Mouse (Mus musculus) lung, embryonic 16.5 days (tissue): ENCODE measurements around the gene Natd1. TPM values are rescaled to one million over a fixed set of nuclear protein-coding genes. Genes with fewer than 3 reads are reported as not detected.
"Not testable (repeated sequence)": the region's sequence is repeated elsewhere in the genome, so short reads cannot be mapped to it uniquely, and the experiment has no call there.

Experiments
- ATAC-seq: fragments of 200-750 bp; cut with Nextera tagmentation; 2 replicates; pipeline ENCODE4 v1.8.0; 2017; ENCODE audit warnings: low read depth, mild to moderate bottlenecking, moderate library complexity
- H3K27ac ChIP-seq: fragments of 300-500 bp; sonication (generic); 2 replicates; pipeline ENCODE4 v1.5.1; 2014; ENCODE audit warnings: mild to moderate bottlenecking, control low read depth, low read length
- H3K27me3 ChIP-seq: fragments of 300-500 bp; sonication (generic); 2 replicates; pipeline ENCODE4 v1.6.1; 2014; ENCODE audit warnings: low read depth, low read length, mixed read lengths; ENCODE audit not compliant: control insufficient read depth, insufficient read depth
- H3K36me3 ChIP-seq: fragments of 300-500 bp; sonication (generic); 2 replicates; pipeline ENCODE4 v1.6.1; 2014; ENCODE audit warnings: low read length; ENCODE audit not compliant: control insufficient read depth, insufficient read depth
- H3K4me1 ChIP-seq: fragments of 300-500 bp; sonication (generic); replicated peaks from 2 replicates; pipeline ENCODE4 v1.6.1; 2014; ENCODE audit warnings: low read length, mixed read lengths; ENCODE audit not compliant: control insufficient read depth, insufficient read depth
- H3K4me2 ChIP-seq: fragments of 300-500 bp; sonication (generic); 2 replicates; pipeline ENCODE4 v1.6.1; 2014; ENCODE audit warnings: low read depth, low read length, control low read depth
- H3K4me3 ChIP-seq: fragments of 300-500 bp; sonication (generic); 2 replicates; pipeline ENCODE4 v1.5.1; 2014; ENCODE audit warnings: mild to moderate bottlenecking, low read length, control low read depth
- H3K9ac ChIP-seq: fragments of 300-500 bp; sonication (generic); 2 replicates; pipeline ENCODE4 v1.6.1; 2014; ENCODE audit warnings: low read length, control low read depth
- H3K9me3 ChIP-seq: fragments of 300-500 bp; sonication (generic); 2 replicates; pipeline ENCODE4 v1.6.1; 2016; ENCODE audit warnings: low read length; ENCODE audit not compliant: control insufficient read depth
- WGBS: fragments of 180-500 bp; shearing (Covaris S2); extraction: QIAGEN DNeasy Blood & Tissue Kit; methylation state at CpG from one replicate; pipeline ENCODE4 v1.1.7; 2014; 5-methylcytosine and 5-hydroxymethylcytosine counted together
- polyA plus RNA-seq: library from polyadenylated mRNA; unstranded; fragments of >200 nt; fragmentation: Nextera tagmentation; extraction: Ambion mirVana; gene quantifications from 2 replicates; pipeline ENCODE4 v1.2.1, GENCODE M21; 2015

Gene Natd1
- polyA plus RNA-seq, 1 experiment from 2014 or later: 21.6 TPM

DNA sequence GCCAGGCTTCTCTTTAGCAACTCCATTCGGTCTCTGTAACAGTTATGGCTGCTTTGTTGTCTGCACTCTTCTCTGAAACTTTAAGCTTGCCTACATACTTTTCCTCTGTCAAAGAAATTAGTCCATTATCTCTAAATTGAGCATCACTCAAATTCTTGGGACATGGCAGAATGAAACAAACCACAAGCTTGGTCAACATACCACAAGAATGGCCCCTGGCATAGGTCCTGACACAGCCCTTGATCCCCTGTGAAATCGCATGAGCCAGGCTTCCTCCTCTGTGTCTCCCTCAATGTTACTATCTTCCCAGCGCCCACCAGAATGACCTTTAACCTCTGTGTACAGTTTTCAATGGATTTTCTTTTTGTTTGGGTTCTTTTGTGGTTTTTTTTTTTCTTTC is 32.2 kb downstream of the Natd1 start:
- Histone ChIP-seq H3K9ac (no peak overlapping the region), H3K27me3 (no peaks in the 10 kb centered on the region), H3K9me3 (no peaks in the 10 kb centered on the region), H3K4me3 (no peak overlapping the region), H3K4me1 (peaks cover 7% of the 10 kb centered on the region), H3K27ac (no peak overlapping the region), H3K4me2 (no peak overlapping the region), H3K36me3 (no peaks in the 10 kb centered on the region)
- ATAC-seq: no peak
- WGBS: 66% methylated on average over 3 of the region's 3 CpGs

DNA sequence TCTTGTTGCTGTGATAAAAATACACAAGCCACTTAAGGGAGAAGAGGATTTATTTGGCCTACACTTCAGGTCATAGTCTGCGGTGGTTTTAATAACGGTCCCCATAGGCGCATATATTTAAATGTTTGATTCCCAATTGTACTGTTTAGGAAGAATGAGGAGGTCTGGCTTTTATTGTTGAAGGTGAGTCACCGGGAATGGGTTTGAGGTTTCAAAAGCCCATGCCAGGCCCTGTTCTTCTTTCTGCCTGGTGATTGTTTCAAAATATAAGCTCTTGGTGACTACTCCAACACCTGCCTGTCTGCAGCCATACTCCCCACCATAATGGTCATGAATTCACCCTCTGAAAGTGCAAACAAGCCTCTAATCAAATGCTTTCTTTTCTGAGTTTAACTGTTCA is 34.0 kb downstream of the Natd1 start:
- ATAC-seq: no peak
- WGBS: 94% methylated on average over 4 of the region's 4 CpGs
- Histone ChIP-seq H3K9ac (no peak overlapping the region), H3K9me3 (no peaks in the 10 kb centered on the region), H3K4me2 (no peak overlapping the region), H3K27ac (no peak overlapping the region), H3K27me3 (no peaks in the 10 kb centered on the region), H3K4me1 (peaks cover 25% of the 10 kb centered on the region), H3K36me3 (no peaks in the 10 kb centered on the region), H3K4me3 (no peak overlapping the region)

DNA sequence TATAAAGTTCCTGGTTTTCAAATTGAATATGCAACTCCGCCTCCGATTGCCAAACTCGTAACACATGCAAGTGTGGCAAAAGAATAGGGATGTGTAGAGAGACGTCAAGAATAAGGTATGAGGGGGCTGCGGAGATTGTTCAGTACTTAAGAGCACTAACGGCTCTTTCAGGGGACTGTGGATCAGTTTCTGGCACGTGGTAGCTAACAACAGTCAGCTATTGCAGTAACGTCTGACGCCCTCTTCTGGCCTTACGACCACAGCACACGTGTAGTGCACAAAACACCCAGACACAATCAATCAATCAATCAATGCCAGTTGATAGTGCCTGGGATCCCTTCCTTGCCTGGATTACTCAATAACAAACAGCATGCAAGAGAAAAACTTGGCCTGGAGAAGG is 35.1 kb downstream of the Natd1 start:
- Histone ChIP-seq H3K4me3 (peak overlapping the region; percentile 93), H3K9ac (peak overlapping the region; percentile 89), H3K4me2 (peak overlapping the region; percentile 69), H3K4me1 (peaks cover 32% of the 10 kb centered on the region), H3K27me3 (no peaks in the 10 kb centered on the region), H3K36me3 (no peaks in the 10 kb centered on the region), H3K9me3 (no peaks in the 10 kb centered on the region), H3K27ac (peak overlapping the region; percentile 97)
- no peak for ATAC-seq
- 1% methylated on average over 11 of the region's 11 CpGs for WGBS

DNA sequence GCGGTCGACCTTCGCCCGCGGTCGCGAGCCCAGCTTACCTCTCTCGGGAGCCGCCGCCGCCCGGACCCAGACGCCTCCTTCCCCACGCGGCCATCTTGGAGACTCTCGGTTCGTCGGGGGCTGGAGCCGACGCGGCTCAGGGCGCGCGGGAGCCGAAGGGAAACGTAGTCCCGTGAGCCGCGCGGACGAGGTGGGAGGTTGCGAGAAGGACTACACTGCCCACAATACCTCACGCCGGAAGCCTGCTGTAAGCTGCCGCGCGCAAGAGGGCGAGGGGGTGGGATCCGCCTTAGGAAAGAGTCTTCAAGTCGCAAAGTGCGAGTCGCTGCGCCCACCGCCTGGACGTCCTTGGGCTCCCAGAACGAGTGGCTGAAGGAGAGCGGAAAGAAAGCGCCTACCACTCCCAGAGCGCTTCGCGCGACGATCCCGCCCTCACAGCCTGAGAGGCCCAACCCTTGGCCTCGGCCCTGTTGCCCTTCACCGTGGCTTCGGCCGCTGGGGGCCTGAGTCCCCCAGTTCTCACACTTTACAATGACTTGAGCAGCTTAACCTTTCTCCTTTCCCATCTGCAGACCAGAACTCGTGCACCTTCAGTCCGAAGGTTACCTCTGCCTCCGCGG is 35.8 kb downstream of the Natd1 start, which contains the start of gene Tmem11:
TSS of gene Tmem11 (minus strand) at position 598 of the 620 bp plus-strand sequence.
- no peaks in the 10 kb centered on the region for H3K9me3 ChIP-seq
- H3K27ac ChIP-seq: peak within 1 kb of the TSS; percentile 97
- WGBS: 0% methylated on average over 62 of the region's 62 CpGs

DNA sequence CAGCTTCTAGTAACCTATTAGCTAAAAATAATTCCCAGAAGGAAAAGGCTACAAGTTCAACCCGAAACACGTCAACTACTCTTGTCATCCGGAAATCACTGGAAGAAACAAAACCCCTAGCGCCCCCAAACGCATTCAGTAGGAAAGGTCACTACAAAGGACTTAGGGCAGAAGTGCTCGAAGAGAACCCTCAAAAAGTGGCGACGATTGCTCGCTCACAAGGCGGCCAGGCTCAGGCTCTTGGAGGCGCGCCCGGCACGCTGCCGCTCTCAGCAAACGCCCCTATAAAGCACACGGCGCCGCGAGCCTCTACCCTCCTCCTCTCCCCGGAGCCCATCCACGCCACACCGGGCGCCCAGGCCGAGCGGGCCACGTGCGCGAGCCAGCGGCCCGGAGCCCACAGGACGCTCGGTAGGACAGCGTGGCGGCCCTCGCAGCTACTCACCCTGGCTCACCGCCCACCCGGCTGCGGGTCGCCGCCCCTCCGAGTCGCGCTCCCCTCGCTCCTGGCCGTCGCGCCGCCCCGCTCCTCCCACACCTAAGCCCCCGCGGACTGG is 36.4 kb downstream of the Natd1 start:
- WGBS: under 1% methylated on average over 52 of the region's 52 CpGs
- peak overlapping the region; percentile 79 for H3K4me2 ChIP-seq
- H3K27me3 ChIP-seq: no peaks in the 10 kb centered on the region
- H3K4me1 ChIP-seq: peaks cover 40% of the 10 kb centered on the region
- H3K4me3 ChIP-seq: peak overlapping the region; percentile 93
- peak overlapping the region; percentile 89 for H3K27ac ChIP-seq
- H3K9me3 ChIP-seq: no peaks in the 10 kb centered on the region
- ATAC-seq: peak; percentile 71
- H3K9ac ChIP-seq: peak overlapping the region; percentile 89
- no peaks in the 10 kb centered on the region for H3K36me3 ChIP-seq

More for the DNA sequence above, 35.8 kb downstream of the Natd1 start, which contains the start of gene Tmem11:
- Histone ChIP-seq H3K27me3 (no peaks in the 10 kb centered on the region), H3K4me3 (peak within 1 kb of the TSS; percentile 93), H3K4me1 (peaks cover 37% of the 10 kb centered on the region), H3K9ac (peak within 1 kb of the TSS; percentile 89), H3K36me3 (no peaks in the 10 kb centered on the region), H3K4me2 (peak within 1 kb of the TSS; percentile 79)
- peak; percentile 99 for ATAC-seq

DNA sequence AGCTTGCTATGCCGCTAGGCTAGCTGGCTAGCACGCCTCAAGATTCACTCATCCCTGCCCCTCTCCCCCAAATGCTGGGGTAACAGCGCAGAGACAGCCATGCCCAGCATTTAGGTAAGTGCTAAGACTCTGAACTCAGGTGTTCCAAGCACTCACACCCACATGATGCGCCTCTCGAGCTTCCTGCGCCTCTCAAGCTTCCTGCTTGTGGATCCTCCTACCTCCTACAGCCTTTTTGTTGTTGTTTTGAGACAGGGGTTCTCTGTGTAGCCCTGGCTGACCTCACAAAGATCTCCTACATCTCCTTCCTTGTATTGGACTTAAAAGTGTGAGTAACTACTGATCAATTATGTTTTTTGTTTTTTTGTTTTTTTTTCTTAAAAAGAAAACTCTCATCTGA is 41.4 kb downstream of the Natd1 start:
- WGBS: 71% methylated on average over 6 of the region's 6 CpGs
- no peak overlapping the region for H3K4me3 ChIP-seq
- H3K36me3 ChIP-seq: no peaks in the 10 kb centered on the region
- no peak for ATAC-seq
- H3K9me3 ChIP-seq: no peaks in the 10 kb centered on the region
- no peak overlapping the region for H3K9ac ChIP-seq
- H3K27ac ChIP-seq: no peak overlapping the region
- H3K27me3 ChIP-seq: no peaks in the 10 kb centered on the region
- no peak overlapping the region for H3K4me2 ChIP-seq
- H3K4me1 ChIP-seq: peaks cover 40% of the 10 kb centered on the region

DNA sequence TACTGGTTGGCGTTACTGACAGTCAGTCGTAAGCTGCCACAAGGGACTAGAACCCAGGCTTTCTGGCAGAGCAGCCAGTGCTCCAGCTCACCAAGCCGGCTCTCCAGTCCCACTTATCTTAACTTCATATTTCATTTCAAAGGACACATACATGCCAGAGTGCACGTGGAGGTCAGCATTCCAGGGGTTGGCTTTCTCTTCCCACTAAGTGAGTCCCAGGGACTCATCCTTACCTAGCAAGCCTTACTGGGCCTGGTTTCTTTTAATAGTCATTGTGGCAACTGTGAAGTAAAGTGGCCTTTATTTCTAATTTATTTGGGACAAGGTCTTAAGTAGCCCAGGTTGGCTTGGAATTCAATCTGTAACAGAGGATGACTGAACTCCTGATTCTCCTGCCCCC is 43.1 kb downstream of the Natd1 start:
- Histone ChIP-seq H3K4me2 (no peak overlapping the region), H3K9me3 (no peaks in the 10 kb centered on the region), H3K27me3 (no peaks in the 10 kb centered on the region), H3K4me1 (peaks cover 28% of the 10 kb centered on the region), H3K4me3 (no peak overlapping the region), H3K9ac (no peak overlapping the region), H3K27ac (no peak overlapping the region), H3K36me3 (no peaks in the 10 kb centered on the region)
- no peak for ATAC-seq
- WGBS: 47% methylated on average over 4 of the region's 4 CpGs

DNA sequence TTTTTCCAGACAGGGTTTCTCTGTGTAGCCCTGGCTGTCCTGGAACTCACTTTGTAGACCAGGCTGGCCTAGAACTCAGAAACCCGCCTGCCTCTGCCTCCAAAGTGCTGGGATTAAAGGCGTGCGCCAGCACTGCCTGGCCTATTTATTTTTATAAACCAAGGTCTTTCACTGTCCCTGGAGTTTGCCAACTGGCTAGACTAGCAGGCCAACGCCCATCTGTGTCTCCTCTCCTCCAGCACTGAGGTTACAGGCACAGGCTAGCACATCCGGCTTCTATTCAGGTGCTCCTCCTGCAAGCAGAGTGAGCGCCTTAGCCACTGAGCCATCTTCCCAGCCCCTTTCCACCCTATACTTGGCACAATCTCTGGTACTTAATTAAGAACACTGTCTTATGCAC is 45.1 kb downstream of the Natd1 start:
- not testable (repeated sequence) for H3K4me3 ChIP-seq, H3K36me3 ChIP-seq, H3K9ac ChIP-seq, H3K27ac ChIP-seq, H3K27me3 ChIP-seq, ATAC-seq, H3K4me2 ChIP-seq, H3K9me3 ChIP-seq
- WGBS: 89% methylated on average over 6 of the region's 6 CpGs
- peaks cover 12% of the 10 kb centered on the region for H3K4me1 ChIP-seq

DNA sequence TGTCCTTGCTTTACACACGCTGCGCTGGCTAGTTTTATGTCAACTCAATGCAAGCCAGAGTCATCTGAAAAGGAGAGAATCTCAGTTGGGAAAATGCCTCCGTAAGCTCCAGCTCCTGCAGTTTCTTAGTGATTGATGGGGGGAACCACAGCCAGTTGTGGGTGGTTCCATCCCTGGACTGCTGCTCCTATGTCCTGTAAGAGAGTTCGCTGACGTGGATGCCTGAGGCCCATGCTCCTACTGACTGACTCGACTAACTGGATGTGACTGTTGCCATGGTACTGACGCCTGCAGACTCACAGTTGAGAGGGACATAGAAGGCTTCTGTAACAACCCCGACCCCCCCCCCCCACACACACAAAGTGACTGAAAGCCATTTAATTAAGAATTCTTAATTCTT is 46.6 kb downstream of the Natd1 start:
- WGBS: 60% methylated on average over 8 of the region's 8 CpGs
- H3K36me3 ChIP-seq: peaks cover 14% of the 10 kb centered on the region; the same call in 1 of the 2 replicates

More for the DNA sequence above, 46.6 kb downstream of the Natd1 start:
- no peak overlapping the region for H3K27ac ChIP-seq
- H3K4me3 ChIP-seq: no peak overlapping the region
- no peak overlapping the region for H3K9ac ChIP-seq
- no peak overlapping the region for H3K4me2 ChIP-seq
- H3K4me1 ChIP-seq: peaks cover 4% of the 10 kb centered on the region
- no peaks in the 10 kb centered on the region for H3K9me3 ChIP-seq
- 0 out of 2 replicates have a peak, but pooled peaks have one; percentile 18 for ATAC-seq
- no peaks in the 10 kb centered on the region for H3K27me3 ChIP-seq
